Mouse (Mus musculus): ENCODE results near the gene Hspa2. TPM values are rescaled to one million over a fixed set of nuclear protein-coding genes. Genes with fewer than 3 reads are reported as not detected.

Hspa2 gene
- total and polyA plus RNA-seq, 2 experiments from 2014 or later: 8.7 to 15.0 TPM

- no peak for TF ChIP-seq EP300 (IDR thresholded peaks at IDR 0.05; ENCODE audit: low read depth)
- TF ChIP-seq CTCF (IDR thresholded peaks at IDR 0.05; ENCODE audit: low read depth): no peak
- no peaks in the 10 kb centered on the region for H3K9me3 ChIP-seq (replicated peaks; ENCODE audit: control insufficient read depth, low read length)
- no peak overlapping the region for H3K9ac ChIP-seq (replicated peaks; ENCODE audit: low read depth, low read length)
- 0 out of 2 replicates have a peak, but pooled peaks cover 7% of the 10 kb centered on the region for H3K36me3 ChIP-seq (replicated peaks; ENCODE audit: control insufficient read depth, insufficient read depth, low read length)
- no peaks in the 10 kb centered on the region for H3K27me3 ChIP-seq (ENCODE audit: control insufficient read depth, insufficient read depth, low read length)
- no peak overlapping the region for H3K4me2 ChIP-seq (ENCODE audit: low read depth, low read length)
- ATAC-seq (ENCODE audit: insufficient read depth, low read depth) (peak; percentile 61; the same call in 1 of the 2 replicates), DNase-seq (ENCODE audit: low spot score) (no peak)
- peaks cover 14% of the 10 kb centered on the region for H3K4me1 ChIP-seq (ENCODE audit: control insufficient read depth, insufficient read depth)
- no peak overlapping the region for H3K4me3 ChIP-seq (ENCODE audit: low read depth, low read length)
- H3K27ac ChIP-seq (ENCODE audit: low read depth): 0 out of 2 replicates have a peak overlapping the region, but pooled peaks have one; percentile 57
- 59% methylated on average over 5 of the region's 5 CpGs for WGBS
Measured at GRCm38 (mm10) chr12:76378556-76378955, 25.4 kb upstream of the Hspa2 start.

DNA sequence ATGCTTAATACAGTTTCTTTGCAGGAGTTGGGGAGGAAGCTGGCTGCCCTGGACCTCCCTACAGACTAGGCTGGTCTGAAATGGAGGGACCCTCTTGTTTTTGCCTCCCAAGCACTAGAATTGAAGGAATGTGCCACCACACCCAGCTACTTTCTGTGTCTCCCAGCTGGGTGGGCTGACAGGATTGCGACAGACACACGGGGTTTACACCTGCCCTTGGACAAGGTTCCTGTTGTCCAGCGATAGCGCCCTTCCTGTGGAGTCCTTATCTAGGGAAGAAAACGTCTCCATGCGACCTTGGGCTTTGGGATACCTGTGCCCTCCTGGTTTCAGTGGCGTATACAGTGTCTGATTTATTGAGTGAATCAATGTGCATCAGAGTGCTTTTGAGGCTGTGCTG lies 23.8 kb upstream of the Hspa2 start:
- Histone ChIP-seq H3K9ac (replicated peaks; ENCODE audit: low read depth, low read length) (no peak overlapping the region), H3K4me3 (ENCODE audit: low read depth, low read length) (no peak overlapping the region), H3K27me3 (ENCODE audit: control insufficient read depth, insufficient read depth, low read length) (no peaks in the 10 kb centered on the region), H3K27ac (ENCODE audit: low read depth) (no peak overlapping the region), H3K4me2 (ENCODE audit: low read depth, low read length) (no peak overlapping the region), H3K4me1 (ENCODE audit: control insufficient read depth, insufficient read depth) (peaks cover 13% of the 10 kb centered on the region), H3K9me3 (replicated peaks; ENCODE audit: control insufficient read depth, low read length) (no peaks in the 10 kb centered on the region), H3K36me3 (replicated peaks; ENCODE audit: control insufficient read depth, insufficient read depth, low read length) (peaks cover 11% of the 10 kb centered on the region)
- TF ChIP-seq CTCF (IDR thresholded peaks at IDR 0.05; ENCODE audit: low read depth) (no peak), EP300 (IDR thresholded peaks at IDR 0.05; ENCODE audit: low read depth) (no peak)
- 56% methylated on average over 7 of the region's 7 CpGs for WGBS
- no peak for ATAC-seq (ENCODE audit: insufficient read depth, low read depth)
- no peak for DNase-seq (ENCODE audit: low spot score)

- Histone ChIP-seq H3K36me3 (replicated peaks; ENCODE audit: control insufficient read depth, insufficient read depth, low read length) (peaks cover 46% of the 10 kb centered on the region), H3K4me1 (ENCODE audit: control insufficient read depth, insufficient read depth) (no peaks in the 10 kb centered on the region), H3K9ac (replicated peaks; ENCODE audit: low read depth, low read length) (no peak overlapping the region), H3K4me3 (ENCODE audit: low read depth, low read length) (no peak overlapping the region), H3K9me3 (replicated peaks; ENCODE audit: control insufficient read depth, low read length) (no peaks in the 10 kb centered on the region), H3K27ac (ENCODE audit: low read depth) (no peak overlapping the region), H3K4me2 (ENCODE audit: low read depth, low read length) (no peak overlapping the region), H3K27me3 (ENCODE audit: control insufficient read depth, insufficient read depth, low read length) (no peaks in the 10 kb centered on the region)
- TF ChIP-seq CTCF (IDR thresholded peaks at IDR 0.05; ENCODE audit: low read depth) (no peak), EP300 (IDR thresholded peaks at IDR 0.05; ENCODE audit: low read depth) (no peak)
- ATAC-seq (ENCODE audit: insufficient read depth, low read depth) (no peak), DNase-seq (ENCODE audit: low spot score) (no peak)
- WGBS: 87% methylated on average over 8 of the region's 8 CpGs
Measured at GRCm38 (mm10) chr12:76385342-76385741, 18.6 kb upstream of the Hspa2 start.

GRCm38 (mm10) chr12:76388794-76389193 lies 15.2 kb upstream of the Hspa2 start:
- H3K4me3 ChIP-seq (ENCODE audit: low read depth, low read length): no peak overlapping the region

DNA sequence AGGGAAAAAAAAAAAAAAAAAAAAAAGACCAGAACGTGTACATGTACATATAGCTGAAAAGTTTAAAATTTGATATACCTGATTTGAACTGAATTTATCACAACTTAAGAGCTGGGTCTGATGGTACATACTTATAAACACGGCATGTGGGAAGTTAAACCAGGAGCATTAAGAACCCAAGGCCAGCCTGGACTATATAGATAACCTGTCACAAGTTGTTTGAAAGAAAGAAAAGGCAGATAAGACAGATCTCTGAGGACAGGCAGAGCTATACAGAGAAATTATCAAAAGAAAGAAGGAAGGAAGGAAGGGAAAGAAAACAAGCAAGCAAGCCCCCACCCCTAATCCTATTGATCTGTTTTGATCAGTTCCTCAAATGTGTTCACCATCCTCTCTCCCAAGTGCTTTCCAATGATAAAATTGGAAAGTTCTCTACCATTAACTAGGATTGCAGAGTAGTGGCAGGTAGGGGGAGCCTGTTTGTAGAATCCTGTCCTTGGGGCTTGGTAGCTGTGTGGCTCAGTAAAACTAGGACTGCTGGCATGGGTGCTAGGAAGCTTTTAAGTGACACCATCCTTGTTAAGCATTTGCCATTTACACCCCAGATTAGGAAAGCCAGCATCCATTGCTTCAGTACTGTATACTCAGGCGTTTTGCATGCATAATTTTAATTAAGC lies 12.2 kb upstream of the Hspa2 start:
- WGBS: 59% methylated on average over 3 of the region's 3 CpGs
- peaks cover 22% of the 10 kb centered on the region for H3K36me3 ChIP-seq (replicated peaks; ENCODE audit: control insufficient read depth, insufficient read depth, low read length)
- no peak overlapping the region for H3K4me2 ChIP-seq (ENCODE audit: low read depth, low read length)
- H3K9ac ChIP-seq (replicated peaks; ENCODE audit: low read depth, low read length): no peak overlapping the region
- no peaks in the 10 kb centered on the region for H3K4me1 ChIP-seq (ENCODE audit: control insufficient read depth, insufficient read depth)
- no peaks in the 10 kb centered on the region for H3K27me3 ChIP-seq (ENCODE audit: control insufficient read depth, insufficient read depth, low read length)
- H3K4me3 ChIP-seq (ENCODE audit: low read depth, low read length): no peak overlapping the region
- no peak overlapping the region for H3K27ac ChIP-seq (ENCODE audit: low read depth)
- no peaks in the 10 kb centered on the region for H3K9me3 ChIP-seq (replicated peaks; ENCODE audit: control insufficient read depth, low read length)
- ATAC-seq (ENCODE audit: insufficient read depth, low read depth): no peak
- TF ChIP-seq CTCF (IDR thresholded peaks at IDR 0.05; ENCODE audit: low read depth): no peak; the same call in 1 of the 2 replicates
- no peak for TF ChIP-seq EP300 (IDR thresholded peaks at IDR 0.05; ENCODE audit: low read depth)
- DNase-seq (ENCODE audit: low spot score): no peak

More at GRCm38 (mm10) chr12:76388794-76389193, 15.2 kb upstream of the Hspa2 start:
- no peak for TF ChIP-seq EP300 (IDR thresholded peaks at IDR 0.05; ENCODE audit: low read depth)
- no peak for TF ChIP-seq CTCF (IDR thresholded peaks at IDR 0.05; ENCODE audit: low read depth)
- H3K4me1 ChIP-seq (ENCODE audit: control insufficient read depth, insufficient read depth): no peaks in the 10 kb centered on the region
- ATAC-seq (ENCODE audit: insufficient read depth, low read depth): no peak
- no peak overlapping the region for H3K9ac ChIP-seq (replicated peaks; ENCODE audit: low read depth, low read length)
- WGBS: 90% methylated on average over 11 of the region's 11 CpGs
- no peaks in the 10 kb centered on the region for H3K27me3 ChIP-seq (ENCODE audit: control insufficient read depth, insufficient read depth, low read length)
- no peak for DNase-seq (ENCODE audit: low spot score)
- peaks cover 40% of the 10 kb centered on the region for H3K36me3 ChIP-seq (replicated peaks; ENCODE audit: control insufficient read depth, insufficient read depth, low read length)
- H3K9me3 ChIP-seq (replicated peaks; ENCODE audit: control insufficient read depth, low read length): no peaks in the 10 kb centered on the region
- H3K4me2 ChIP-seq (ENCODE audit: low read depth, low read length): no peak overlapping the region
- no peak overlapping the region for H3K27ac ChIP-seq (ENCODE audit: low read depth)

DNA sequence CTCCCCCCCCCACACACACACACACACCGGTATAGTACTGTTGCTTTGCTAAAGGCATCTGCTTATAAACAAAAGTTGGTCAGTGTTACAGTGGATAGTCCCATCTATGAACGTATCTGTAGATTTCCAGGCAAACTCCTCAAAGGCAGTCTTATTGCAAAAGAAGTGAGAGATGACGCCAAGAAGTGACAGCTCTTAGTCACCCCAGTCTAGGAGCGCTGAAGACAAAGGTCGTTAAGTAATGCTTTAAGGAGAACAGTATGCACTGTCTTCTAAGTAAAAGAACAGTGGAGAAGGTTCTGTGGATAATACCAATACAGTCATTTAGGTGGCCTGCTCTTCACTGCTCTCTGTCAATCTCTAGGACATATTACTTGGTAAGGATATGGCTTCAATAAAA lies 11.0 kb upstream of the Hspa2 start:
- TF ChIP-seq EP300 (IDR thresholded peaks at IDR 0.05; ENCODE audit: low read depth) (no peak), CTCF (IDR thresholded peaks at IDR 0.05; ENCODE audit: low read depth) (no peak)
- no peak overlapping the region for H3K4me2 ChIP-seq (ENCODE audit: low read depth, low read length)
- H3K9ac ChIP-seq (replicated peaks; ENCODE audit: low read depth, low read length): no peak overlapping the region
- ATAC-seq (ENCODE audit: insufficient read depth, low read depth) (no peak), DNase-seq (ENCODE audit: low spot score) (no peak)
- no peak overlapping the region for H3K27ac ChIP-seq (ENCODE audit: low read depth)
- no peaks in the 10 kb centered on the region for H3K4me1 ChIP-seq (ENCODE audit: control insufficient read depth, insufficient read depth)
- H3K36me3 ChIP-seq (replicated peaks; ENCODE audit: control insufficient read depth, insufficient read depth, low read length): peaks cover 16% of the 10 kb centered on the region; the same call in 1 of the 2 replicates
- no peaks in the 10 kb centered on the region for H3K9me3 ChIP-seq (replicated peaks; ENCODE audit: control insufficient read depth, low read length)
- no peak overlapping the region for H3K4me3 ChIP-seq (ENCODE audit: low read depth, low read length)
- H3K27me3 ChIP-seq (ENCODE audit: control insufficient read depth, insufficient read depth, low read length): no peaks in the 10 kb centered on the region
- 71% methylated on average over 5 of the region's 5 CpGs for WGBS

All from heart, postnatal 0 days (tissue).